Mouse (Mus musculus) embryonic facial prominence, embryonic 14.5 days (tissue): ENCODE data around the gene Apoa1. TPM values are rescaled to one million over a fixed set of nuclear protein-coding genes. Genes with fewer than 3 reads are reported as not detected.
A peak's percentile ranks its signal among the peaks of the same experiment; 100 is the strongest.

Experiments used
- ATAC-seq: fragments of 200-750 bp; cut with Nextera tagmentation; 2 replicates; pipeline ENCODE4 v1.8.0; 2017; ENCODE audit warnings: low read depth, moderate number of reproducible peaks, moderate TSS enrichment
- DNase-seq: peaks from one replicate; pipeline ENCODE4 v3.0.0-alpha.2; 2015; ENCODE audit warnings: low spot score
- H3K27ac ChIP-seq: fragments of 300-500 bp; sonication (generic); replicated peaks from 2 replicates; pipeline ENCODE4 v1.5.1; 2014; ENCODE audit warnings: low read depth, mild to moderate bottlenecking, low read length, moderate library complexity
- H3K27me3 ChIP-seq: fragments of 300-500 bp; sonication (generic); replicated peaks from 2 replicates; pipeline ENCODE4 v1.6.1; 2014; ENCODE audit warnings: low read length; ENCODE audit not compliant: control insufficient read depth, insufficient read depth
- H3K36me3 ChIP-seq: fragments of 300-500 bp; sonication (generic); 2 replicates; pipeline ENCODE4 v1.6.1; 2014; ENCODE audit warnings: low read length, mixed read lengths; ENCODE audit not compliant: control insufficient read depth, insufficient read depth
- H3K4me1 ChIP-seq: fragments of 300-500 bp; sonication (generic); 2 replicates; pipeline ENCODE4 v1.6.1; 2014; ENCODE audit warnings: antibody characterized with exemption, low read length; ENCODE audit not compliant: control insufficient read depth, insufficient read depth
- H3K4me2 ChIP-seq: fragments of 300-500 bp; sonication (generic); 2 replicates; pipeline ENCODE4 v1.6.1; 2014; ENCODE audit warnings: low read depth, mild to moderate bottlenecking, low read length, moderate library complexity, mixed read lengths
- H3K4me3 ChIP-seq: fragments of 300-500 bp; sonication (generic); 2 replicates; pipeline ENCODE4 v1.5.1; 2014; ENCODE audit warnings: low read depth, mild to moderate bottlenecking, low read length
- H3K9ac ChIP-seq: fragments of 300-500 bp; sonication (generic); 2 replicates; pipeline ENCODE4 v1.6.1; 2014; ENCODE audit warnings: low read depth, mild to moderate bottlenecking, low read length, moderate library complexity, mixed read lengths
- H3K9me3 ChIP-seq: fragments of 300-500 bp; sonication (generic); 2 replicates; pipeline ENCODE4 v1.6.1; 2016; ENCODE audit warnings: low read length; ENCODE audit not compliant: control insufficient read depth
- WGBS: fragments of 180-500 bp; shearing (Covaris S2); extraction: QIAGEN DNeasy Blood & Tissue Kit; methylation state at CpG from one replicate; pipeline ENCODE4 v1.1.7; 2014; 5-methylcytosine and 5-hydroxymethylcytosine counted together
- polyA plus RNA-seq: library from polyadenylated mRNA; unstranded; fragments of >200 nt; fragmentation: Nextera tagmentation; extraction: Ambion mirVana; gene quantifications from 2 replicates; pipeline ENCODE4 v1.2.1, GENCODE M21; 2014

The Apoa1 gene
- polyA plus RNA-seq: 0.71 and 1.0 TPM in 2 replicates

DNA sequence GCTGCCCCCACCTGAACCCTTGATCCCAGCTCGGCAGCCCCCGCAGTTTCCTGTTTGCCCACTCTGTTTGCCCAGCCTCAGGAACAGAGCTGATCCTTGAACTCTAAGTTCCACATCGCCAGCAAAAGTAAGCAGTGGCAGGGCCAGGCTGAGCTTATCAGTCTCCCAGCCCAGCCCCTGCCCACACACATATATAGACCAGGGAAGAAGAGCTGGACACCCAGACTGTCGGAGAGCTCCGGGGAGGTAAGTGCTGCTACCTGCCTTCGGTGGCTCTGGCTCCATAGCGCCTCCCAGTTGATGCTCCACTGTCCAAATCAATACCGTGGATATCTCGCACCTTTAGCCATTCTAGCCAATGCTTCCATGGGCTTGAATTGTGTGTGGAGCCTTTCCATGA lies at the start of gene Apoa1:
Gene Apoa1, plus strand, starts transcription at position 90 of the 400 bp plus-strand sequence.
- Histone ChIP-seq H3K27ac (no peak within 1 kb of the TSS), H3K4me1 (0 out of 2 replicates have a peak, but pooled peaks cover 3% of the 10 kb centered on the region), H3K9ac (no peak within 1 kb of the TSS), H3K36me3 (no peaks in the 10 kb centered on the region), H3K4me2 (no peak within 1 kb of the TSS), H3K27me3 (no peaks in the 10 kb centered on the region), H3K9me3 (no peaks in the 10 kb centered on the region), H3K4me3 (no peak within 1 kb of the TSS)
- WGBS: 60% methylated on average over 9 of the region's 9 CpGs
- DNase-seq (no peak), ATAC-seq (no peak)

DNA sequence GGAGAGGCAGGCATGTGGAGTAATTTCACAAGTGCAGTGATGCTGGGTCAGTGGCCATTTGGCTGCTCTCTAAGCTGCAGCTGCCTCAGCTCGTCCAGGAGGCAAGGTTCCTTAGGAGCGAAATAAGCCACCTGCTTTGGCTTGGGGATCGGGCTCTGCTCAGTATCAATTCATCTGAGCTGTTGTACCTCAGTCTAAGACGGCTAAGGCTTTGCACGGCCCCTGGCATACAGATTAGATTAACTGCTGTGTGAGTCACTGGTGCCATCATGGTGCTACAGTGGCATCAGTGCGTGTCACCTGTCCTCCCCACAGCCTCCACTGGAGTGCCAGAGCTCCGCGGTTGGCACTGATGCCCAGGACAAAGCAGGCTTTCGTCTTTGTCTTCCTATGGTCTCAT lies 49.8 kb upstream of the Apoa1 start:
- ATAC-seq (no peak), DNase-seq (no peak)
- Histone ChIP-seq H3K27me3 (no peaks in the 10 kb centered on the region), H3K4me2 (no peak overlapping the region), H3K9ac (no peak overlapping the region), H3K9me3 (no peaks in the 10 kb centered on the region), H3K4me3 (no peak overlapping the region), H3K27ac (no peak overlapping the region), H3K4me1 (peaks cover 3% of the 10 kb centered on the region; the same call in 1 of the 2 replicates), H3K36me3 (peaks cover 16% of the 10 kb centered on the region)
- 87% methylated on average over 9 of the region's 9 CpGs for WGBS

- Histone ChIP-seq H3K36me3 (peaks cover 16% of the 10 kb centered on the region), H3K27me3 (no peaks in the 10 kb centered on the region), H3K4me3 (no peak overlapping the region), H3K9me3 (no peaks in the 10 kb centered on the region), H3K9ac (no peak overlapping the region), H3K27ac (no peak overlapping the region), H3K4me2 (no peak overlapping the region), H3K4me1 (no peaks in the 10 kb centered on the region)
- WGBS: 74% methylated on average over 8 of the region's 8 CpGs
- DNase-seq (peak; percentile 18), ATAC-seq (no peak)
Measured at GRCm38 (mm10) chr9:46181297-46181696, 47.1 kb upstream of the Apoa1 start.

- Histone ChIP-seq H3K4me2 (no peak overlapping the region), H3K4me1 (no peaks in the 10 kb centered on the region), H3K27me3 (no peaks in the 10 kb centered on the region), H3K4me3 (no peak overlapping the region), H3K9me3 (no peaks in the 10 kb centered on the region), H3K36me3 (0 out of 2 replicates have a peak, but pooled peaks cover 3% of the 10 kb centered on the region), H3K9ac (no peak overlapping the region), H3K27ac (peak overlapping the region; percentile 10; the same call in 1 of the 2 replicates)
- 59% methylated on average over 5 of the region's 5 CpGs for WGBS
- peak; percentile 14 for DNase-seq
- ATAC-seq: no peak
Measured at GRCm38 (mm10) chr9:46184542-46184941, 43.8 kb upstream of the Apoa1 start.

- H3K36me3 ChIP-seq: 0 out of 2 replicates have a peak, but pooled peaks cover 3% of the 10 kb centered on the region
- H3K4me1 ChIP-seq: no peaks in the 10 kb centered on the region
- H3K27me3 ChIP-seq: no peaks in the 10 kb centered on the region
- ATAC-seq (no peak), DNase-seq (no peak)
- H3K9me3 ChIP-seq: no peaks in the 10 kb centered on the region
- WGBS: 46% methylated on average over 2 of the region's 2 CpGs
- H3K4me3 ChIP-seq: no peak overlapping the region
- H3K27ac ChIP-seq: no peak overlapping the region
- no peak overlapping the region for H3K4me2 ChIP-seq
- H3K9ac ChIP-seq: no peak overlapping the region
Measured at GRCm38 (mm10) chr9:46185191-46185590, 43.2 kb upstream of the Apoa1 start.

GRCm38 (mm10) chr9:46186387-46186786 lies 42.0 kb upstream of the Apoa1 start:
- H3K36me3 ChIP-seq: 0 out of 2 replicates have a peak, but pooled peaks cover 3% of the 10 kb centered on the region
- no peaks in the 10 kb centered on the region; the same call in 1 of the 2 replicates for H3K4me1 ChIP-seq
- DNase-seq (no peak), ATAC-seq (no peak)
- H3K9me3 ChIP-seq: no peaks in the 10 kb centered on the region
- H3K27me3 ChIP-seq: no peaks in the 10 kb centered on the region
- H3K27ac ChIP-seq: no peak overlapping the region
- no peak overlapping the region for H3K9ac ChIP-seq
- H3K4me3 ChIP-seq: no peak overlapping the region
- 83% methylated on average over 1 of the region's 1 CpGs for WGBS
- no peak overlapping the region for H3K4me2 ChIP-seq

DNA sequence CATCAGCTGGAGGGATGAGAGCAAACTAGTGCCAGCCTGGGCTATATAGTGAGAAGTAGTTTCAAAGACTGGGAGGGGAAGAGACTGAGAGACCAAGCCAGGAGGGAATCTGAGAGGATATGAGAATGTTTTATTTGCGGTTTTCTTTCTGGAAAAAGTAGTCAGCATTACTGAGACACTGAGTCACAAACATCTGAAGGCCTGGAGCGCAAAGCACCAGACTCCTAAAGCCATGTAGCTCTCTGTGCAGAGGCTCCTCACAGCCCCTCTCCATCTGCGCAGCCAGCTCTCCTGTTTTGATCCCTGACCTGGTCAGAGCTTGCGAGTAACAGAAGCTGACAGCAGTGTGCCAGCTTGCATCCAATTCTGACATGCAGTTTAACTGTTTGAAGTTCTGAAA lies 40.0 kb upstream of the Apoa1 start:
- Histone ChIP-seq H3K36me3 (0 out of 2 replicates have a peak, but pooled peaks cover 3% of the 10 kb centered on the region), H3K4me1 (no peaks in the 10 kb centered on the region; the same call in 1 of the 2 replicates), H3K9me3 (no peaks in the 10 kb centered on the region), H3K27ac (no peak overlapping the region), H3K27me3 (no peaks in the 10 kb centered on the region), H3K9ac (no peak overlapping the region), H3K4me2 (no peak overlapping the region), H3K4me3 (no peak overlapping the region)
- DNase-seq (no peak), ATAC-seq (no peak)
- 73% methylated on average over 4 of the region's 4 CpGs for WGBS

GRCm38 (mm10) chr9:46188956-46189355 lies 39.4 kb upstream of the Apoa1 start:
- Histone ChIP-seq H3K4me1 (no peaks in the 10 kb centered on the region; the same call in 1 of the 2 replicates), H3K9me3 (no peaks in the 10 kb centered on the region), H3K27me3 (no peaks in the 10 kb centered on the region), H3K4me2 (no peak overlapping the region), H3K9ac (no peak overlapping the region), H3K36me3 (0 out of 2 replicates have a peak, but pooled peaks cover 3% of the 10 kb centered on the region), H3K27ac (no peak overlapping the region), H3K4me3 (no peak overlapping the region)
- 44% methylated on average over 5 of the region's 5 CpGs for WGBS
- ATAC-seq (no peak), DNase-seq (no peak)

GRCm38 (mm10) chr9:46189381-46189780 lies 39.0 kb upstream of the Apoa1 start:
- WGBS: 86% methylated on average over 10 of the region's 10 CpGs
- ATAC-seq: no peak
- Histone ChIP-seq H3K4me2 (no peak overlapping the region), H3K27ac (no peak overlapping the region), H3K4me3 (no peak overlapping the region), H3K9ac (no peak overlapping the region), H3K36me3 (0 out of 2 replicates have a peak, but pooled peaks cover 3% of the 10 kb centered on the region), H3K27me3 (no peaks in the 10 kb centered on the region), H3K9me3 (no peaks in the 10 kb centered on the region), H3K4me1 (no peaks in the 10 kb centered on the region; the same call in 1 of the 2 replicates)
- DNase-seq: no peak
